Mouse (Mus musculus): ENCODE results near the gene Sept11.

Gene Sept11

DNA sequence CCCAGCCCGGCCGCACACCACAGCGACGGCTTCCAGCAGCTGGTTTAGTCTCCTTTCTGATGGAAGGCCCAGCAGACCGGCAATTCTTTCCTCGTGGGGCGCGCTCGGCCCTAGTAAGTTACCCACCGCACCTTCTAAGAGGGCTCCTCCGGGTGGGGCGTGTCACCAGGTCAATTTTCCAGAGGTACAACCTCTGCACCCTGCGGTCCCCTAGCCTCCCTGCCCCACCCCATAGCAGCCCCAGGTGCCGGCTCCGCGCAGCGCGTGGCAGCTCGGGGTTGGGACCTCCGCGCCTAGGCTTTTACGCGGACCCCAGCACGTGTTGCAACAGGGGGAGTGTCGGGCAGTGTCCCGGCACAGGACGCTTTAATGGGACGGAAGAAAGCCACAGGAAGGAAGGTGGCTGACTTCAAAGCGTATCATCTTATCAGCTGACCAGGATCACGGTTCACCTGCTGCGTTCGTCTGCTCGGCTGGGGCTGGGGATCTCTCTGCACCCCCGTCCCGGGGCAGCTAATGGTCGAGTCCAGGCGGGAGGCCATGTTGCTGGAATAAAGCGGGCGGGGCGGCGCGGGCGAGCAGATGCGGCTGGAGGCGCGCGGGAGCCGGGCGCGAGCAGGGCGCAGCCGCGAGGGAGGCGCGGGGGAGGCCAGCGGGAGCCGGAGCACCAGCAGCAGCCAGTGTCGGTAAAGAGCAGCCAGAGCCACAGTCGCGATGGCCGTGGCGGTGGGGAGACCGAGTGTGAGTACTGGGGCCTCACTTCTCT is at the start of gene Sept11:
Gene Sept11 (plus strand): TSS at position 581 of the 766 bp plus-strand sequence.
- peak; percentile 80 for DNase-seq (ENCODE audit: low spot score)

DNA sequence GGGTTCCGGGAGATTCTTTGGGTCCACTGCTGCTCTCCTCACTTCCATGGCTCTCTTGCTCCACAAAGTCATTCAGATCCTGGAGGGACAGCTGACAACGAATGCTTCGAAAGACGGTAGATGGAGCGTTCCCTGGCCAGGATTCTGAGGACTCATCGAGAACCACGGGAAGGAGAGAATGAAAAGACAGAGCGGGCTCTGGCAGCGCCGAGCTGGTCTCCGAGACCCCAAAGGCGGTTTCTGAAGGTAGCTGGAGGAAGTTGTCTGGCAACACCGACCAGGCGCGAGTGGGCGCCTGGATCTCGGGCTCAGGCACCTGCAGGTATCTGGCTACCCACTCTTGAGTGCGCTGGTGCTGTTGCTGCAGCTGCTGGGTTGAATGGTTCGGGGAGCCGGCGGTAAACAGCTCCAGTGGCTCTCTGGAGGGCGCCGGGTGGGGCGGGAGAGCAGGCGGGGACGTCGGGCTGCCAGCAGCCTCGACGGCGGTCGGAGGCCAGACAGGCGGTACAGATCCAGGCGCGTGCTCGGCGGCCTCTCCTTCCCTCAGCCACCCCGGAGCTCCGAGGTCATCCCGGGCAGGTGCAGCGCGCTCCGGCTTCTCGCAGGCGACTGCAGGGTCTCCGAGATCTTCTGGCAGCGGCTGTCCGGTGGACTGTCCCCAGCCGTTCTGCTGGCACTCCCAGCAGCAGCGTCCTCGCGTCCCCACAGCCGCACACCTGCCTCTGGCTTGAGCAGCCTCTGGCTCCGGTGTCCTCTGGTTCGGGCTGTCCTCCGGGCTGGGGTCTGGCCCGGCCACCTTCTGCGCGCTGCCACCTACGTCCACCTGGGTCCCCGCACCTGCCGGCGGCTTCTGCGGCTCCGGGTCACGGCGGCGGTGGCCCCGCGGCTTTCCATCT is 49.3 kb upstream of the Sept11 start:
- DNase-seq (ENCODE audit: low spot score), result no peak

DNA sequence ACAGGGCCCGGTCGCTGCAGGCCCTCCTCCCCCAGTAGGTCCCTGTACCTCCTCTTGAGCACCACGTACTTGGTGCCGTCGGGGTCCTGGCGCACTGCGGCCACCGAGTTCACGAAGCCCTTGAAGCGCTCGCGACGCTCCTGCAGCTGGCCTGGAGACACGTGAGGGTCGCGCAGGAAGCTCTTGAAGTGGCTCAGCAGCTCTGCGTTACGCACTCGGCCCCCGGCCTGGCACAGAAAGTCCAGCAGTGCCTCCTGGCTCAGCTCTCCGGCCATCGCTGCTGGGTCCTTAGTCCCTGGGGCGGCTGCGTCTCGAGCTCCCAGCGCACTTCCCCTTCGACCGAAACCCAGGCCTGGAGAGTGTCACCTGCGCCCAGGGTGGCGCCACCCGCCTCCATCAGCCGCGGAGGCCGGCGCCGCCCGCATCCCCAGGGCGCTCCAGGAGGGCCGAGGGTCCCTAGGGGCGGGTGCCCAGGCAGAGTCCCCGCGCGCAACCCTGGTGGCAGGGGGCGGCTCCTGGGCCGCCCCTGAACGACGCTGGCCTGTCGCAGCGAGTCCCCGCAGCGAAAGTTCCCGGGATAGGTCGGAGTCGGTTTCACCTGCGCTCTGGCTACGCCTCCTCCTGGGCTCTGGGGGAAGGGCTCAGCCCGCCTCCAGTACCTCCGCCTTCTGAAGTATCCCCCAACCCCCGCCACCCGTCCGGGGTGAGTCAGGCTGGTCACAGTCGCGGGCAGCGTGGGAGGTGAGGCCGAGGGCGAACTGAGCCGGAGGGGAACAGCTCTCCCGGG is 48.5 kb upstream of the Sept11 start, which contains the start of gene Sowahb:
Gene Sowahb (minus strand): TSS at position 439 of the 787 bp plus-strand sequence.
- no peak for DNase-seq (ENCODE audit: low spot score)

DNA sequence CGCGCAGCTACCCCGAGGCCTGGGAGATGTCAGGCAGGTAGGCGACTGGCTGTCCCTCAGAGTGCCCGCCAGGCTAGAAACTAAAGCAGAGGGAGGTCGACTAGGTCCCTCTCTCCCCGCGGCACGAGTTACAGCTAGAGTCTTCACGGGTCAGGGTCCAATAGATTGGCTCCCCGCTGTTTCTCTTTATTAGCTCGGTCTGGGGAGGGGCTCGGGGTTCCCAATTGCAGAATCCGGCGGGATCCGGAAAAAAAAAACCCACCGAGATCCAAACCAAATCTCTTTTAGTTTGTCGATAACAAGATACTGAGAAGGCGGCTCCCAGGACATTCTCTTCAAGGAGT is 47.9 kb upstream of the Sept11 start:
- DNase-seq (ENCODE audit: low spot score), result no peak

DNA sequence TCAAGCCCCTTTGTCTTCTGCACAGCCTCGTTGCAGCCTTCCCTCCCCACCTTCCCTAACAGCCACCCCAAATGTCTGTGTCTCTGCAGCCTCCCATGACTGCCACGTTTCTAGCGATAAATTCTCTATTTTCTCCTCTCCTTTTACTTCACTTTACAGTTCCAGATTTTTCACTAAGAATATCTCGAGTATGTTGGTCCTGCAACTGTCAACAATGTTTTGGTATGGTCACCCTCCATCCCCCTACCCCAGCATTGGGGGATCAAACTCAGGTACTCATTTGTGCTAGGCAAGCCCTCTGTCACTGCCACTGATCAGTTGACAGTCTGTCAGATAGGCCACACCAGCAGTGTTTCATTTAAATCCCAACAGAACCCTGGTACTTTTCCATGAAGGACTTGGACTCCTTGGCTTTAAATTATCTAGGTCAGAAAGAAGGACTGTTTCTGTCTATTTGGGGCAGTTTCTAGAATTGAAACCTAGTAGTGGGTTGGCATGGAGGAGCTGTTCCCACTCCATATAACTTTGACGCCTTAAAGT is 46.9 kb upstream of the Sept11 start:
- no peak for DNase-seq (ENCODE audit: low spot score)

DNA sequence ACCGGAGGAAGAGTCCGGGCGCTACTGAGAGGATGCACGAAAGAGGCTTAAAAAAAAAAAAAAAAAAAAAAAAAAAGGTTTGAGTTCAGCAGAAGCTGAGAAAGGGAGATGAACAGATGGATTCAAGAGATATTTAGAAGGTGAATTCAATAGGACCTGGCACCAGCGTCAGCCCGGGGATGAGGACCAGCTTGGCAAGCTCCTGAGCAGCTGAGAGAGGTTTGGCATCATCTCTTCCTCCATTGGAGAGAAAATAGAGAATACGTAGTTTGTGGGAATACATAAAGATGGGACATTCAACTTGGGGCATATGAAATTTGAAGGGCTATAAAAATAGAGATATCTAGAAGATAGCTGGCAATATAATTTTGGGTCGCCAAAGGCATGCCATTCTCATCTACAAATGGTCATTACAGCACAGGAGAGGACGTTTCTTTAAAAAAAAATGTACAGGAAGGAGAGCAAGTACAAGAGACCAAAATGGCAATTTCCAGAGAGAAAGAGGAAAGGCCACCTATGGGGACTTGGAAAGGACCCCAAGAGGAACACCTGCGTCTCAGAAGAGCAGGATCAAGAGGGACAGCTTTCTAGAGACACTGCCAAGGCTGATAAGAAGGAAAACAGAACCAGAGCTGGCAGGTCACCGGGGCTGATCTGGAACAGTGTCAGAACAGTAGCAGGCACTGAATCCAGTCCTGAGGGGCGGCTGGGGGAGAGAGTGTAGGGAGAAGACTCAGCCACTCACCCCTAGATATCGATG is 44.6 kb upstream of the Sept11 start:
- no peak for DNase-seq (ENCODE audit: low spot score)

DNA sequence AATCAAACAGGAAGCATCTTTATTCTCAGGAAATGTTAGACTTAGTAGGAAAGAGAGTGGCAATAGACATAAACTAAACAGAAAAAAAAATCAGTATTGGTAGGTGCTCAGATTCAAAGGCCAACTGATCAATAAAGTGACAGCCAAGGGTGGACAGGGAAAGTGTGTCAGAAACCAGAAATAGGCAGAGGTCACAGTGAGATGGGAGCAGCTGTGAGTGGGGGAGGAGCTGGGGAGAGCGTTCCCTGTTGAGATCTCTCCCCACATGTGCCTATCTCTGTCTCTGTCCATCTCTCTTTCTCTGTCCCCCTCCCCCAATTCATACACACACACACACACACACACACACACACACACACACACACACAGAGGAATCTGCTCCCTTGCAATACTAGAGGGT is 43.3 kb upstream of the Sept11 start:
- no peak for DNase-seq (ENCODE audit: low spot score)

DNA sequence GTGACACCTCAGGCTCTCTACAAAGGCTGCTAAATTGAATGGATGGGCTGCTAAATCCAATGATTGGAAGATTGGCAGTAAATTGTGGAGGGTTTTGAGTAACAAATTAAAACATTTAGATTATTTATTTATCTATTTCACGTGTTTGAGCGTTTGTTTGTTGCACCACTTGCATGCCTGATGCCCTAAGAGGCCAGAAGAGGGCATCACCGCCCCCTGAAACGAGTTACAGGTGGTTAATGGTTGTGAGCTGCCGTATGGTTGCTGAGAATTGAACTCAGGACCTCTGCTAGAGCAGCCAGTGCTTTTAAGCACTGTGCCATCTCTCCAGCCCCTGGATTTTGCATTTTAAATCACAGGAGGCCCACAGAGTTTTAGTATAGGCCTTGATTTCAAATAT is 42.2 kb upstream of the Sept11 start:
- no peak for DNase-seq (ENCODE audit: low spot score)

DNA sequence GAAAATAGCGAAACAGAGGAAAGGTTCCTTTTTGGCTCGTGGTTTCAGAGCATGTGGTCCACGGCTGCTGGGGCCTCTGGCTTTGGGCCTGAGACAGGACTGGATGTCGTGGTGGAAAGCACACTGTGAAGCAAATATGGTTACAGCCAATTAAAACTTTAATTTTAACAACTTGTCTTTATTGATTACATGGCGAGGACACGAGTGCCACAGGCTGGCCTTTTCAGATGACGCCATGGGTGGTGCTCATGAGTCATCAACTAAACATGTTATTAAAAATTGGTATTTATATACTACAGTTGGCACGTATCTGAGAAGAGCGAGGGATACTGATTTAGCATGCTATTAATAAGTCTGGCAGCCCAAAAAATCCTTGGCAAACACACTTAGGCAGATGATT is 41.3 kb upstream of the Sept11 start:
- no peak for DNase-seq (ENCODE audit: low spot score)

DNA sequence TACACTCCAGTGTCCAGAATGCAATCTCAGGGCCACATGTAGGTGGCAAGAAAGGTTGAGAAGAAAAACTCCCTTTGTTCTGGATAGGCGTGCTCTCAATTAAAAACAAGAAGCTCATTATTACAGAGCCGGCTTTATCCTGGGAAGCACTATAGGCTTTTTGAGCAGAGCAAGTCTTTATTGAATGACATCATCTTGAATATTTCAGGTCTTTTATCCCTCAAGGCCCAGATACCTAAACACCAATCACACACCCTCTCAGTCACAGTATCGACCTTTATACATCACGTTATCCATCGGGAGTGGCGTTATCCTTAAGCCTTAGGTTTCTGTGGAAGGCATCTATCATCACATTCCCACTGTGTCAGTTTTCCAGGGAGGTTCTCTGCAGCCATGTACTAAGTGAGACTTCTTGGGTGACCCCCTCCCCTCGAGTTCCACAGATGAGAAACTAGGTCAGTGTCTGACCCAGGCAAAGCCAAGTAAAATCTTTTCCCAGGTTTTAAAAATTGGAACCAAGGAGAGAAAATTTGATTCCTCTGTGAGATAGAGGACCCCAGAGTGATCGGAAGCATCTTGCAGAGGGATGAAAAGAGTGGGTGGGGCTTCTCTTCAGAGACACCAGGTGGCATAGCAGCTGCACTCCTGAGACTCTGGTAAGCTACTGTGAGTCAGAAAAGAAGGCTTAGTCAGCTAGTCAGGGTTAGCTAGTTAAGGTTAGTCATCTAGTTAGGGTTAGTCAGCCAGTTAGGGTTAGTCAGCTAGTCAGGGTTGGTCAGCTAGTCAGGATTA is 39.4 kb upstream of the Sept11 start:
- no peak for DNase-seq (ENCODE audit: low spot score)

DNA sequence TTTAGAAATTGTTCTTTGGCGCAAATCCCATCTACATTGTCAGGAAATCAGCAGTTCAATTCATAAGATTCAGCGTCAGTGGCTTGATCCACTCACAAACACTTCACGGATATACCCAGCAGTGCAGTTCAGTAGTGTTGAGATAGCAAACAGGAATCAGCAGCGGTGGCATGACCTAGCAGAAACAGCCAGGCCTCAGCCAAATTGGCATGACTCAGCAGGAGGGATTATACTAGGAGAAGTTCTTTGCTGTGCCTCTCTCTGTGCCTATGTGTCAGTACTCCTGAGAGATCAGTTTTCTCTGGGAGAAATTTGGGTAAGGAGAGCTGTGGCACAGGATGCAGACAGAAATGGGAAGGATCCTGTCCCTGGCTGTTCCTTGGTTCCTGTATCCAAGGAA is 32.4 kb upstream of the Sept11 start:
- no peak for DNase-seq (ENCODE audit: low spot score)

DNA sequence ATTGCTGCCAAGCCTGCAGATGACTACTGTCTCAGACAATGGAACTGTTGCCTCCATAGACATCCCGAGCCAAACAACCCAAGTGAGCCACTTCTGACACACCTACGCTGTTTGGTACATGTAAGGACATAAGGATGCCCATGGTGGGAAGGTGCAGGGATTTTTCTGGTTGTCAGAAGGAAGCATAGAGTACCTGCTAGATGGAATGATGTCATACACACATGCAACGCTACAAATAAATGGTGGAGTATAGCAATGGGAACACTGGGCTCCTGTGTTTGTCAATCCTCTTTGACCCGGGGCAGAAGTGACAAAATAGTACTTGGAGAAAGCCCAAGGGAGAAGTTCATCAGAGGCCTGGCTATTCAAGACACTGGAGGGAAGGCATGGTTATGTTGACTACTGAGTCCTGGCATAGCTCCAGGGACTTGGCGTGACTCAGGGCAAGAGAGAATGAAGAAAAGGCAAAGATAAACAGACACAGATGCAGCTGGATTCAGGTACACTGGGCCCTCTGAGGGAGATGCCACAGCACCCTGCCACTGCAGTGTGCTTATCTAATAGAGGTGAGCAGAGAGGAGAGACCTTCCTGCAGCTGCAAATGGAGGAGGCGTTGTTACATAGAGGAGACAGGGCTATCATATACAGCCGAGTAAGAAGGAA is 15.4 kb upstream of the Sept11 start:
- DNase-seq (ENCODE audit: low spot score), result no peak

DNA sequence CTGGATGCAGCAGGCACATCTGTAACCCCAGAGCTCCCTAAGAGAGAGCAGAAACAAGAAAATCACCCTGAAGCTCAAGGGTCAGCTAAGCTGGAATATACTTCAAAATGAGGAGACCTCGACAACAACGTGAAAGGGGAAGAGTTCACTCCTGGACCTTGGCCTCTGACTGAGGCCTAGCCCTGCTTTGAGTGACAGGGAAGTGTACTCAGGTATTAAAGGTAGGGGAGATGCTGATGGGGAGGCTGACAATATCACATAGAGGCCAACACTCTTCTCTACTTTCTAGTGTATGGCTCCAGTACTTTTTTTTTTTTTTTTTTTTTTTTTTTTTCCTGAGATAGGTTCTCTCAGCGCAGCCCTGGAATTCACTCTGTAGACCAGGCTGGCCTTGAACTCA is 13.6 kb upstream of the Sept11 start:
- no peak for DNase-seq (ENCODE audit: low spot score)

DNA sequence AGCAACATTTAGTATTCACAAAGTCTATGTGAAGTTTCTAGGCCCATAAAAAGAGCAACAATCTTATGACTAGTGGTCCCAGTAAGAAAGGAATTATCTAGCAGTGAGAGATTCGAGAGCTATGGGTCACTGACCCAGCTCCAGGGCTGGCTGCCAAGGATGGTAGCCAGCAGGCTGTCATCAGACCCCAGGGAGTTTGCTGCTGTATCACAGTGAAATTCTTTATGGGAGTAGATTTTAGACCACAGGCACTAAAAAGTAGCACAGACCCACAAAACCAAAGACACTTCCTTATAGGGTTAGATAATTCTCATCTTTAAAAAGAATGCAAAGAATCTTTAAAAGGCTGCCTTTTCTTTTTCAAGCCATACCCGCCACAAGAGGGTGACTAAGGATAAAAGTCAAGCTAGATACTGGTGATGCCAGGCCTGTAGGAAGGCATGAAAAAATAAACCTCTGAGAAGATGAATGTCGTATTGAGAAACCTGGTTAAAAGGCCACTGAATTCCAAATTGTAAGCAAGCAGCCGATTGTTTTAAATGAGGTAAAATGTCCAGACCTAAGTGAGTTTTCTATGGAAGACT is 8.1 kb upstream of the Sept11 start:
- DNase-seq (ENCODE audit: low spot score), result no peak

DNA sequence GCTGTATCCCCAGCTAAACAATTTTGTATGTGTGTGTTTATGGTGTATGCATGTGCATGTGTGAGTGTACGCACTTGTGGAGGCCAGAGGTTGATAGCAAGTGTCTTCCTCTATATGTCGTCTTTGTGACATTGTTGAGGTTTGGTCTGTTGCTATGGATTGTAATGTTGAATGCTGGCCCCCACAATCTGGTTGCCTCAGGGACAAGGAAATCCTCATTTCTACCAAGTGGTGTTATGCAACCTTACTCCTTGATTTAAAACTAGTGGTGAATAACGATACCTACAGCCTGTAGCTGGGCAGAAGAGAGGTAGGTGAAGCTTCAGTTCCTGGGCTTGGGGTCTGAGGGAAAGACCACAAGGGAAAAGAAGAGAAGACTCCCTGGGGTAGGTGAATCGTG is 7.3 kb upstream of the Sept11 start:
- DNase-seq (ENCODE audit: low spot score), result no peak

DNA sequence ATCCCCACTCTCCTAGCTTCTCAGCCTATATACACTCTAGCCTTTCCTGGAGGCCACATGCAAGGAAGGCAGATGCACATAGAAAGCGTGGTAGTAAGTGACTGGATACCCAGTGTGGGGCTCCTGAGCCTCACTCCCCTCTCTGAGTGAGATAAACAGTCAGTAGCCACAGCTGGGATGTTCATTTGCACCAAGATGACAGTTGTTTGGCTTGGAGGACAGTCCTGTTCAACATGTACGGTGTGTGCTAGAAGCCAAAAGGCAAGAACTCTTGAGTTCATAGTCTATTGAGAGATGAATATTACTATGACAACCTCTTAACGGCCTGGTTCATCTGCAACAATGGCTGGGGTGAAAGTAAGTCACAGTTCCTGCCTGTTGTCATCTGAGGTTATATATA is 2.0 kb upstream of the Sept11 start:
- DNase-seq (ENCODE audit: low spot score), result no peak

DNA sequence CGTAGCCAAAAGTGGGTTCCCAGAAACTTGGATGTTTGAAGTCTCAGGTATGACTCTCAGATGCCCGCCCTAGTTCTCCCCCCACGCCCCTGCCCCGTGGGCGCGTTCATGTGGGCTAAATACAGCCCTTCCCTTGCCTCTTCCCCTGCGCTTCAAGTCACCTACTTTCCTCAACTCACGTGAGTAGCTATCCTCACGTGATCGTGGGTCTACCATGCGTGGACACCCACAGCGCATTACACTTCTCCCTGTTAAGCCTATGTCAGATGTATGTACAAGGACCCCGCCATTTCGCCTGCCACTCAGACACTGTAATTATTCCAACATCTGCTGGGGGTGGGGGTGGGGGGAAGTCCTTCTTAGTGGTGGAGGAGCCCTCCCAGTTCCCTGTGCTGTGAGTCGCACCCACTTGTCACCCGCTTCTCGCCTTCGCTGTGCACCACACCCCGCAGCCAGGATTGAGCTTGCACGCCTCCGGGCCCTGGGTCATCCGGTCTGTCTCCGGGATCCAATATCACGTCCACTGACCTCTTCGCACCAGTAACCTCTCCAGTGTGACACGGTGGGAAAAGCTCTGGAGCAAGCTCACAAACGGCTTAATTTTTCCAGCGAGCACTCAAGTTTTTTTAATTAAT is 973 bp upstream of the Sept11 start:
- no peak for DNase-seq (ENCODE audit: low spot score)

DNA sequence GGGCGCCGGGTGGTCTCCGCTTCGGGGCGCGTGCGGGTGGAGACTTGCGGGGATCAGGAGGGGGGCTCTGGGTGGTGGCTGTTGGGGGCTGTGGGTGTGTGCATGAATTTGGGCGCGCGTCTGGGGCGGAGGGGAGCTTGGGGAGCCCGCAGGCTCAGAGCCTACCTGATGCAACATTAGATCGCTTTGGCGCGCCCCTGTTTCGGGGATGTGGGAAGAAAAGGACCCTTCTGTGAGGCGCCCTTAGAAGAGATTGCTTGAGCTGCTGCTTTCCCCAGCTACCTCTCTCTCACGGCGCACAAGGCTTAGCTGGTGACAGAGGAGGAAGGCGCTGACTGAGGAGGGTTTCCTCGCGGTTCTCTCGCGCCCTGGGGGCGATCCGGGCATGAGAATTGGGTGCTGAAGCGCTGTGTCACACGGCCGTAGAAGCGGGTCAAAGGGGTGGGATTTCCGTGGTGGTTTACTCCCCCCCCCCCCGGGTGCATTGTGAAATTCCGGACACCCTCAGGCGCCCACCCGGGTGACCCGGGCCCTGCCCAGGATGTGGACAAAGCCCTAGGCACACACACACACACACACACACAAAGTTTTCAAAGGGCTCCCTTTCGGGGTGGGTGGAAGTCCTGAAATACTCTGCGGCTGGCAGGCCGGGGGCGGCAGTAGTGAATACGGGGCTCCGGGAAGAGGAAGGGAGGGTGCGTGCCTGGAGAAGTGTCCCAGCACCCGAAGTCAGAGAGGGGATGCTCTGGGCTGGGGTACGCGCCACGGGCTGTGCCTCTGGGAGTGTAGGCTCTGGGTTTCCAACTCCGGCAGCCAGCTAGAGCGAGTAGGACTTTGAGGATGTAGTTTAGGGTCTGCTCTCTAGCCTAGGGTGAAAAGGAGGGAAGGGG is 646 bp downstream of the Sept11 start:
- no peak for DNase-seq (ENCODE audit: low spot score)

Measured in spleen, adult 12 weeks (tissue).